Mouse (Mus musculus): Measurements from ENCODE around the gene Gm38431. TPM values are rescaled to one million over a fixed set of nuclear protein-coding genes. Genes with fewer than 3 reads are reported as not detected.

Gene Gm38431
- 4.2 TPM for polyA plus RNA-seq (2017; shearing (Covaris generic))

DNA sequence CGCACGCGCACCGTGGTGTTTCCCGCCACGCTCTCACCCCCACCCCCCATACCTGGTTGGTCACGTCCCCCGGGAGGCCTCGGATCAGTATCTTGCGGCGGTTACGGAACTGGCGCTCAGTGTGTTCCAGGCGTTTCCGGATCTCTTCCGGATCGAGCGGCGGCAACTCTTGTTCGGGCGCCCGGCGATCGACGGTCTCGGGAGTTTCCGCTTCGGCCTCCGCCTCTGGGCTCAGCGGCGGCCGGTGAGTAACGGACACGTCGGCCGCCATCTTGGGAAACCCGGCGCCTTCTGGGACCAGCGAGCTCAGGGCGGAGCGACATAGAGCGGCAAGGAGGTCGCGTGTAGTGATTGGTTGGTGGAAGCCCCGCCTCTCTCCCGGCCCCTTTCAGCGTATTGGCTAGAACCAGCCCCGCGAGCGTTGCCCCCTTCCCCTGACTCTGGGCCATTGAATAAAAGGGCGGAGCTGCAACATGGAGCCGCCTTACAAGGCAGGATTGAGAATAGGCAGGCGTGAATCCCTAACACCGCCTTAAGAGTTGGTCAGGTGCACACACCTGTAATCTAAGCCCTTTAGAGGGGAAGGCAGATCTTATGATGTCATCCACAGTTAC lies at the start of gene Gm38431, which contains the start of gene Raver1:
Gene Gm38431 (minus strand): TSS at position 291 of the 614 bp plus-strand sequence.
Gene Raver1 (minus strand): TSS at position 302 of the 614 bp plus-strand sequence.

DNA sequence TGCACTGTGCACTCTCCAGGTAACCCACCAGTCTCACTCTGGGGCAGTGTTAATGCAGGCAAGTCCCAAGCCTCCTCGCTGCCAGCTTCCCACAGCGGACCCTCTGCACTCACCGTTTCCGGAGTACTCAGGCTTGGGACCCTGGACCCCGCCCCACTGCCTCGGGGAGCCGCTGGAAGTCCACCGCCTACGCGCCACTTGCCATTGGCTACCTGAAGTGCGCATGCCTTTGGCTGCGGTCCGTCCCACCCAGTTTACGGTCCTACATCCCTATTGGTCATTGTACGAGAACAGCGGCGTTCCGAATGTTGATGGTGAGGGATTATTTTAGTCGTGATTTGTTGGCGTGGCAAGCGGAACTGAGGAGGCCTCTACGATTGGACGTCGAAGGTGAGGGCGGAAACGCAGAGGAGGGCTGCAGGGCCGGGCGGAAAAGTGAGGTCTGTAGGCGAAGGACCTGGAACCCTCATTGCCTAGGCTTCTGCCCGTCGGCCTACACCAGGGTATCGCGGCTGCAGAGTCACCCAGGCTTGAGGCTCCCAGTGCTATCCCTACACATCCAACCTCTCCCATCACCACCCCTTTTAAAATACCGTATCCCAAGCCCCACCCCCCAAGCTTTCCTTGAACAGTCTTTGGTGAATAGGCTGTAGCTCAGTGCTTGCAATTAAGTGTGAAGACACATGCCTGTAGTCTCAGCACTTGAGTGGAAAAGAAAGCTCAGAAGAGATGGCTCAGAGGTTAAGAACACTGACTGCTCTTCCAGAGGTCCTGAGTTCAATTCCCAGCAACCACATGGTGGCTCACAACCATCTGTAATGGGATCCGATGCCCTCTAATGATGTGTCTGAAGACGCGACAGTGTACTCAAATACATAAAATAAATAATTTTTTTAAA lies 39.5 kb upstream of the Gm38431 start, which contains the start of gene Tyk2:
Gene Tyk2 (minus strand): TSS at position 185 of the 898 bp plus-strand sequence.

GRCm38 (mm10) chr9:21073044-21073840 lies 18.6 kb downstream of the Gm38431 start, which contains the start of the genes Gm49373 and Fdx1l:
Gene Gm49373, minus strand, starts transcription at chr9:21073096.
Gene Fdx1l, minus strand, starts transcription at chr9:21073614.

GRCm38 (mm10) chr9:21067006-21067684 lies 24.7 kb downstream of the Gm38431 start, which contains the start of gene Zglp1:
Gene Zglp1, minus strand, starts transcription at chr9:21067093.

GRCm38 (mm10) chr9:21031896-21032351 lies 59.9 kb downstream of the Gm38431 start, which contains the start of gene Icam5:
Gene Icam5, plus strand, starts transcription at chr9:21032073.

DNA sequence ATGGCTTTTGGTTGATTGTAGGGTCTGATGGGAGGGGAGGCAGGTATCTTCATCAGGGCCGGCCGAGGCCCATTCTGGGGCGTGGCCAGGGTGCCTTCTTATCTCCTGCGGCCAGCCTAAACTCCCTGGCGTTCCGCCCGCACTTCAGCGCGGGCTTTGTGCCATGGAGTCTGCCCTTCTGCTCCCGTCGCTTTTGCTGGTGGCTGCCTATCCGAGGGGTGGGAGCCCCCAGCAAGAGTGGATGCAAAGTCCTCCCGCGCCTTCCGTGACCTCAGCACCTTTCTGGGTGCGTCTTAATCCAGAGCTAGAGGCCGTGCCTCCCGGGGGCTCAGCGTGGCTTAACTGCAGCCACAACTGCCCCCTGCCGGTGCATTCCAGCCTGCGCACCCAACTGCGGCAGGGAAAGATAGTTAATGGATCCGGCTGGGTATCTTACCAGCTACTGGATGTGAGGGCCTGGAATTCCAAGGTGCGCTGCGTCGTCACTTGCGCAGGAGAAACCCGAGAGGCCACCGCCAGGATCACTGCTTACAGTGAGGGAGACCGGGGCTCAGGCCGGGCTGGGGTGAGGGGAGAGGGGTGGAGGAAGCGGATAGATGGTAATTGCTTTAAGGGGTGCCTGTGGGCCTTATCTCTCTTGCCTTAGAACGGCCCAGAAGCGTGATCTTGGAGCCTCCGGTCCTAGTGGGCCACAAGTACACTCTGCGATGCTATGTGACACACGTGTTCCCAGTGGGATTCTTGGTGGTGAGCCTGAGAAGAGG lies 62.3 kb downstream of the Gm38431 start, which contains the start of gene Icam4:
Gene Icam4 (plus strand): TSS at position 83 of the 764 bp plus-strand sequence.

Other genes with a start within 250 kb of the Gm38431 start
- 40.4 TPM for gene A230050P20Rik, start 223.4 kb downstream of the Gm38431 start, polyA plus RNA-seq (2017; shearing (Covaris generic))
- gene Angptl6, start 212.3 kb downstream of the Gm38431 start, polyA plus RNA-seq (2017; shearing (Covaris generic)) = 2.1 TPM
- gene Ppan, start 203.8 kb downstream of the Gm38431 start, polyA plus RNA-seq (2017; shearing (Covaris generic)) = 122 TPM
- gene Eif3g, start 193.4 kb downstream of the Gm38431 start, polyA plus RNA-seq (2017; shearing (Covaris generic)) = 312 TPM
- gene Dnmt1, start 132.1 kb downstream of the Gm38431 start, polyA plus RNA-seq (2017; shearing (Covaris generic)) = 56.1 TPM
- gene S1pr2, start 115.2 kb downstream of the Gm38431 start, polyA plus RNA-seq (2017; shearing (Covaris generic)) = 16.7 TPM
- gene Mrpl4, start 89.3 kb downstream of the Gm38431 start, polyA plus RNA-seq (2017; shearing (Covaris generic)) = 88.5 TPM
- 141 TPM for gene Icam1, start 76.0 kb downstream of the Gm38431 start, polyA plus RNA-seq (2017; shearing (Covaris generic))
- gene Icam4, start 62.6 kb downstream of the Gm38431 start, polyA plus RNA-seq (2017; shearing (Covaris generic)) = 1.4 TPM
- gene Icam5, start 59.9 kb downstream of the Gm38431 start, polyA plus RNA-seq (2017; shearing (Covaris generic)) = 0.59 TPM
- not detected for gene Zglp1, start 24.9 kb downstream of the Gm38431 start, polyA plus RNA-seq (2017; shearing (Covaris generic))
- 0.26 TPM for gene Gm49373, start 18.9 kb downstream of the Gm38431 start, polyA plus RNA-seq (2017; shearing (Covaris generic))
- gene Fdx1l, start 18.4 kb downstream of the Gm38431 start, polyA plus RNA-seq (2017; shearing (Covaris generic)) = 35.9 TPM
- 60.3 TPM for gene Raver1, start within 50 bp of the Gm38431 start, polyA plus RNA-seq (2017; shearing (Covaris generic))
- gene Tyk2, start 39.2 kb upstream of the Gm38431 start, polyA plus RNA-seq (2017; shearing (Covaris generic)) = 62.4 TPM
- 304 TPM for gene Cdc37, start 58.0 kb upstream of the Gm38431 start, polyA plus RNA-seq (2017; shearing (Covaris generic))
- 3.2 TPM for gene Pde4a, start 73.7 kb upstream of the Gm38431 start, polyA plus RNA-seq (2017; shearing (Covaris generic))
- 27.0 TPM for gene Keap1, start 147.4 kb upstream of the Gm38431 start, polyA plus RNA-seq (2017; shearing (Covaris generic))
- gene S1pr5, start 156.4 kb upstream of the Gm38431 start, polyA plus RNA-seq (2017; shearing (Covaris generic)) = 0.79 TPM
- gene Atg4d, start 173.3 kb upstream of the Gm38431 start, polyA plus RNA-seq (2017; shearing (Covaris generic)) = 68.1 TPM
- 25.7 TPM for gene Kri1, start 196.0 kb upstream of the Gm38431 start, polyA plus RNA-seq (2017; shearing (Covaris generic))
- 50.4 TPM for gene Cdkn2d, start 199.4 kb upstream of the Gm38431 start, polyA plus RNA-seq (2017; shearing (Covaris generic))
- gene Ap1m2, start 220.3 kb upstream of the Gm38431 start, polyA plus RNA-seq (2017; shearing (Covaris generic)) = 1.1 TPM
- 292 TPM for gene Slc44a2, start 228.7 kb upstream of the Gm38431 start, polyA plus RNA-seq (2017; shearing (Covaris generic))

All from effector memory CD4-positive, alpha-beta T cell, adult 5 months (primary cell).